Mouse (Mus musculus): ENCODE measurements at regions not wholly inside any gene's neighbourhood (a gene's known extent, or its start where the extent isn't known, plus 50 kb on each side); places are given as distances from the start of the nearest gene placed in this dataset.

- H3K27me3 ChIP-seq (ENCODE audit: control insufficient read depth, insufficient read depth, low read length): no peaks in the 10 kb centered on the region
Observed at GRCm38 (mm10) chr2:116999592-116999991, 121.1 kb downstream of the Tmco5 start.

GRCm38 (mm10) chr2:117003976-117004375, 117.2 kb upstream of the Spred1 start:
- Histone ChIP-seq H3K9me3 (replicated peaks; ENCODE audit: control insufficient read depth, low read length) (no peaks in the 10 kb centered on the region), H3K4me1 (ENCODE audit: control insufficient read depth, insufficient read depth) (no peaks in the 10 kb centered on the region), H3K27me3 (ENCODE audit: control insufficient read depth, insufficient read depth, low read length) (no peaks in the 10 kb centered on the region), H3K36me3 (replicated peaks; ENCODE audit: control insufficient read depth, insufficient read depth, low read length) (no peaks in the 10 kb centered on the region), H3K9ac (replicated peaks; ENCODE audit: low read depth, low read length) (no peak overlapping the region), H3K27ac (ENCODE audit: low read depth) (no peak overlapping the region), H3K4me2 (ENCODE audit: low read depth, low read length) (no peak overlapping the region), H3K4me3 (ENCODE audit: low read depth, low read length) (no peak overlapping the region)
- TF ChIP-seq EP300 (IDR thresholded peaks at IDR 0.05; ENCODE audit: low read depth) (no peak), CTCF (IDR thresholded peaks at IDR 0.05; ENCODE audit: low read depth) (no peak)
- ATAC-seq (ENCODE audit: insufficient read depth, low read depth) (no peak), DNase-seq (ENCODE audit: low spot score) (no peak)
- 95% methylated on average over 2 of the region's 2 CpGs for WGBS

More at GRCm38 (mm10) chr2:116999592-116999991, 121.1 kb downstream of the Tmco5 start:
- Histone ChIP-seq H3K9me3 (replicated peaks; ENCODE audit: control insufficient read depth, low read length) (no peaks in the 10 kb centered on the region), H3K4me2 (ENCODE audit: low read depth, low read length) (no peak overlapping the region), H3K4me3 (ENCODE audit: low read depth, low read length) (no peak overlapping the region), H3K4me1 (ENCODE audit: control insufficient read depth, insufficient read depth) (no peaks in the 10 kb centered on the region), H3K9ac (replicated peaks; ENCODE audit: low read depth, low read length) (no peak overlapping the region), H3K36me3 (replicated peaks; ENCODE audit: control insufficient read depth, insufficient read depth, low read length) (no peaks in the 10 kb centered on the region), H3K27ac (ENCODE audit: low read depth) (no peak overlapping the region)
- no peak for ATAC-seq (ENCODE audit: insufficient read depth, low read depth)
- 81% methylated on average over 5 of the region's 5 CpGs for WGBS
- TF ChIP-seq CTCF (IDR thresholded peaks at IDR 0.05; ENCODE audit: low read depth) (no peak), EP300 (IDR thresholded peaks at IDR 0.05; ENCODE audit: low read depth) (no peak)
- DNase-seq (ENCODE audit: low spot score): no peak

- no peaks in the 10 kb centered on the region for H3K9me3 ChIP-seq (replicated peaks; ENCODE audit: control insufficient read depth, low read length)
- H3K9ac ChIP-seq (replicated peaks; ENCODE audit: low read depth, low read length): no peak overlapping the region
- ATAC-seq (ENCODE audit: insufficient read depth, low read depth) (no peak), DNase-seq (ENCODE audit: low spot score) (no peak)
- no peaks in the 10 kb centered on the region for H3K4me1 ChIP-seq (ENCODE audit: control insufficient read depth, insufficient read depth)
- TF ChIP-seq CTCF (IDR thresholded peaks at IDR 0.05; ENCODE audit: low read depth) (no peak), EP300 (IDR thresholded peaks at IDR 0.05; ENCODE audit: low read depth) (no peak)
- H3K27ac ChIP-seq (ENCODE audit: low read depth): no peak overlapping the region
- H3K36me3 ChIP-seq (replicated peaks; ENCODE audit: control insufficient read depth, insufficient read depth, low read length): no peaks in the 10 kb centered on the region
- no peak overlapping the region for H3K4me2 ChIP-seq (ENCODE audit: low read depth, low read length)
- WGBS: 95% methylated on average over 2 of the region's 2 CpGs
- no peaks in the 10 kb centered on the region for H3K27me3 ChIP-seq (ENCODE audit: control insufficient read depth, insufficient read depth, low read length)
- H3K4me3 ChIP-seq (ENCODE audit: low read depth, low read length): no peak overlapping the region
Observed at GRCm38 (mm10) chr2:117006846-117007245, 114.3 kb upstream of the Spred1 start.

GRCm38 (mm10) chr2:117008922-117009321, 112.3 kb upstream of the Spred1 start:
- Histone ChIP-seq H3K27me3 (ENCODE audit: control insufficient read depth, insufficient read depth, low read length) (no peaks in the 10 kb centered on the region), H3K4me2 (ENCODE audit: low read depth, low read length) (no peak overlapping the region), H3K4me3 (ENCODE audit: low read depth, low read length) (no peak overlapping the region), H3K27ac (ENCODE audit: low read depth) (no peak overlapping the region), H3K36me3 (replicated peaks; ENCODE audit: control insufficient read depth, insufficient read depth, low read length) (no peaks in the 10 kb centered on the region), H3K4me1 (ENCODE audit: control insufficient read depth, insufficient read depth) (no peaks in the 10 kb centered on the region), H3K9ac (replicated peaks; ENCODE audit: low read depth, low read length) (no peak overlapping the region), H3K9me3 (replicated peaks; ENCODE audit: control insufficient read depth, low read length) (no peaks in the 10 kb centered on the region)
- DNase-seq (ENCODE audit: low spot score) (no peak), ATAC-seq (ENCODE audit: insufficient read depth, low read depth) (no peak)
- TF ChIP-seq EP300 (IDR thresholded peaks at IDR 0.05; ENCODE audit: low read depth): no peak
- no peak for TF ChIP-seq CTCF (IDR thresholded peaks at IDR 0.05; ENCODE audit: low read depth)

- TF ChIP-seq EP300 (IDR thresholded peaks at IDR 0.05; ENCODE audit: low read depth): no peak
- no peak for TF ChIP-seq CTCF (IDR thresholded peaks at IDR 0.05; ENCODE audit: low read depth)
- ATAC-seq (ENCODE audit: insufficient read depth, low read depth): no peak
- Histone ChIP-seq H3K4me2 (ENCODE audit: low read depth, low read length) (no peak overlapping the region), H3K27me3 (ENCODE audit: control insufficient read depth, insufficient read depth, low read length) (no peaks in the 10 kb centered on the region), H3K4me1 (ENCODE audit: control insufficient read depth, insufficient read depth) (no peaks in the 10 kb centered on the region), H3K27ac (ENCODE audit: low read depth) (no peak overlapping the region), H3K9ac (replicated peaks; ENCODE audit: low read depth, low read length) (no peak overlapping the region), H3K9me3 (replicated peaks; ENCODE audit: control insufficient read depth, low read length) (no peaks in the 10 kb centered on the region), H3K4me3 (ENCODE audit: low read depth, low read length) (no peak overlapping the region), H3K36me3 (replicated peaks; ENCODE audit: control insufficient read depth, insufficient read depth, low read length) (no peaks in the 10 kb centered on the region)
- 68% methylated on average over 6 of the region's 6 CpGs for WGBS
- DNase-seq (ENCODE audit: low spot score): no peak
Observed at GRCm38 (mm10) chr2:117010001-117010400, 111.2 kb upstream of the Spred1 start.

- no peaks in the 10 kb centered on the region for H3K9me3 ChIP-seq (replicated peaks; ENCODE audit: control insufficient read depth, low read length)
- no peak overlapping the region for H3K4me2 ChIP-seq (ENCODE audit: low read depth, low read length)
- H3K27ac ChIP-seq (ENCODE audit: low read depth): no peak overlapping the region
- TF ChIP-seq EP300 (IDR thresholded peaks at IDR 0.05; ENCODE audit: low read depth) (no peak), CTCF (IDR thresholded peaks at IDR 0.05; ENCODE audit: low read depth) (no peak)
- no peaks in the 10 kb centered on the region for H3K36me3 ChIP-seq (replicated peaks; ENCODE audit: control insufficient read depth, insufficient read depth, low read length)
- no peak for ATAC-seq (ENCODE audit: insufficient read depth, low read depth)
- H3K9ac ChIP-seq (replicated peaks; ENCODE audit: low read depth, low read length): no peak overlapping the region
- no peak for DNase-seq (ENCODE audit: low spot score)
- no peak overlapping the region for H3K4me3 ChIP-seq (ENCODE audit: low read depth, low read length)
- H3K27me3 ChIP-seq (ENCODE audit: control insufficient read depth, insufficient read depth, low read length): no peaks in the 10 kb centered on the region
- no peaks in the 10 kb centered on the region for H3K4me1 ChIP-seq (ENCODE audit: control insufficient read depth, insufficient read depth)
Observed at GRCm38 (mm10) chr2:117010942-117011341, 110.2 kb upstream of the Spred1 start.
